Mouse (Mus musculus): ENCODE measurements at regions not wholly inside any gene's neighbourhood (a gene's known extent, or its start where the extent isn't known, plus 50 kb on each side); places are given as distances from the start of the nearest gene placed in this dataset.

GRCm38 (mm10) chr13:28757846-28758522 is 195.5 kb downstream of the Sox4 start:
- DNase-seq (ENCODE audit: low spot score), result peak; percentile 92

GRCm38 (mm10) chr13:28756915-28757765 is 196.4 kb downstream of the Sox4 start:
- peak; percentile 56 for DNase-seq (ENCODE audit: low spot score)

GRCm38 (mm10) chr13:28754207-28754606 is 199.3 kb downstream of the Sox4 start:
- DNase-seq (ENCODE audit: low spot score), result no peak

- no peak for DNase-seq (ENCODE audit: low spot score)
Measured at GRCm38 (mm10) chr13:28750949-28751692, 202.4 kb downstream of the Sox4 start.

GRCm38 (mm10) chr13:28740158-28740670 is 213.3 kb downstream of the Sox4 start:
- DNase-seq (ENCODE audit: low spot score), result no peak

- DNase-seq (ENCODE audit: low spot score), result no peak
Measured at GRCm38 (mm10) chr13:28738160-28739100, 215.1 kb downstream of the Sox4 start.

- no peak for DNase-seq (ENCODE audit: low spot score)
Measured at GRCm38 (mm10) chr13:28732475-28732874, 221.0 kb downstream of the Sox4 start.

- DNase-seq (ENCODE audit: low spot score), result no peak
Measured at GRCm38 (mm10) chr13:28732036-28732435, 221.5 kb downstream of the Sox4 start.

- DNase-seq (ENCODE audit: low spot score), result no peak
Measured at GRCm38 (mm10) chr13:28730059-28730580, 223.4 kb downstream of the Sox4 start.

- no peak for DNase-seq (ENCODE audit: low spot score)
Measured at GRCm38 (mm10) chr13:28728768-28729167, 224.7 kb downstream of the Sox4 start.

- peak; percentile 53 for DNase-seq (ENCODE audit: low spot score)
Measured at GRCm38 (mm10) chr13:28724300-28724699, 229.2 kb downstream of the Sox4 start.

- no peak for DNase-seq (ENCODE audit: low spot score)
Measured at GRCm38 (mm10) chr13:28722074-28722473, 231.4 kb downstream of the Sox4 start.

GRCm38 (mm10) chr13:28721548-28721981 is 231.9 kb downstream of the Sox4 start:
- no peak for DNase-seq (ENCODE audit: low spot score)

GRCm38 (mm10) chr13:28720639-28721239 is 232.8 kb downstream of the Sox4 start:
- DNase-seq (ENCODE audit: low spot score), result peak; percentile 21

GRCm38 (mm10) chr13:28720169-28720568 is 233.3 kb downstream of the Sox4 start:
- peak; percentile 85 for DNase-seq (ENCODE audit: low spot score)

- DNase-seq (ENCODE audit: low spot score), result no peak
Measured at GRCm38 (mm10) chr13:28718868-28719265, 234.6 kb downstream of the Sox4 start.

GRCm38 (mm10) chr13:28718169-28718867 is 235.2 kb downstream of the Sox4 start:
- peak; percentile 41 for DNase-seq (ENCODE audit: low spot score)

- DNase-seq (ENCODE audit: low spot score), result no peak
Measured at GRCm38 (mm10) chr13:28717404-28717803, 236.1 kb downstream of the Sox4 start.

- DNase-seq (ENCODE audit: low spot score), result no peak
Measured at GRCm38 (mm10) chr13:28709966-28710365, 243.5 kb downstream of the Sox4 start.

Data from thymus, postnatal 0 days (tissue).